Mouse (Mus musculus) cerebellum, postnatal 36 days (tissue): ENCODE results near the gene 1700025G04Rik.

Experiments used
- DNase-seq, 2 experiments: peaks; one replicate each; pipeline ENCODE4 v3.0.0; 2021 to 2022; ENCODE audit warnings: mixed read lengths in 2 of 2

1700025G04Rik gene

GRCm38 (mm10) chr1:151958442-151958841, 131.5 kb downstream of the 1700025G04Rik start:
- no peak for DNase-seq

- no peak for DNase-seq
Observed at GRCm38 (mm10) chr1:151957669-151958068, 132.3 kb downstream of the 1700025G04Rik start.

- DNase-seq, result no peak
Observed at GRCm38 (mm10) chr1:151955866-151956265, 134.1 kb downstream of the 1700025G04Rik start.

- peak; percentile 65 to 66 for DNase-seq
Observed at GRCm38 (mm10) chr1:151953563-151953962, 136.4 kb downstream of the 1700025G04Rik start.

- DNase-seq, result no peak
Observed at GRCm38 (mm10) chr1:151948065-151948464, 141.9 kb downstream of the 1700025G04Rik start.

GRCm38 (mm10) chr1:151947571-151947970, 142.4 kb downstream of the 1700025G04Rik start:
- DNase-seq, result peak in 1 of 2 experiments; percentile 24

- no peak for DNase-seq
Observed at GRCm38 (mm10) chr1:151944457-151945223, 145.3 kb downstream of the 1700025G04Rik start.

GRCm38 (mm10) chr1:151943681-151944237, 146.2 kb downstream of the 1700025G04Rik start:
- no peak for DNase-seq

- DNase-seq, result no peak
Observed at GRCm38 (mm10) chr1:151942972-151943654, 146.8 kb downstream of the 1700025G04Rik start.

GRCm38 (mm10) chr1:151939987-151940386, 149.9 kb downstream of the 1700025G04Rik start:
- no peak for DNase-seq

- DNase-seq, result no peak
Observed at GRCm38 (mm10) chr1:151939510-151939909, 150.4 kb downstream of the 1700025G04Rik start.

- no peak for DNase-seq
Observed at GRCm38 (mm10) chr1:151933605-151934004, 156.3 kb downstream of the 1700025G04Rik start.

- DNase-seq, result no peak
Observed at GRCm38 (mm10) chr1:151926826-151927225, 163.1 kb downstream of the 1700025G04Rik start.

- DNase-seq, result no peak
Observed at GRCm38 (mm10) chr1:151926141-151926540, 163.8 kb downstream of the 1700025G04Rik start.

- no peak for DNase-seq
Observed at GRCm38 (mm10) chr1:151925738-151926137, 164.2 kb downstream of the 1700025G04Rik start.

GRCm38 (mm10) chr1:151918806-151919357, 171.0 kb downstream of the 1700025G04Rik start:
- no peak for DNase-seq

GRCm38 (mm10) chr1:151917736-151918135, 172.2 kb downstream of the 1700025G04Rik start:
- DNase-seq, result no peak

GRCm38 (mm10) chr1:151914494-151914893, 175.4 kb downstream of the 1700025G04Rik start:
- no peak for DNase-seq

GRCm38 (mm10) chr1:151907014-151907413, 182.9 kb downstream of the 1700025G04Rik start:
- no peak for DNase-seq

- no peak for DNase-seq
Observed at GRCm38 (mm10) chr1:151900706-151901360, 189.1 kb downstream of the 1700025G04Rik start.

- no peak for DNase-seq
Observed at GRCm38 (mm10) chr1:151899964-151900363, 190.0 kb downstream of the 1700025G04Rik start.

- DNase-seq, result no peak
Observed at GRCm38 (mm10) chr1:151895406-151895805, 194.5 kb downstream of the 1700025G04Rik start.

GRCm38 (mm10) chr1:151893976-151894375, 195.9 kb downstream of the 1700025G04Rik start:
- DNase-seq, result no peak
